Mouse (Mus musculus) ES-Bruce4 (cell line): ENCODE measurements around the gene Neurl1a.

Source experiments
- CTCF ChIP-seq: IDR thresholded peaks from one replicate; pipeline ENCODE4 v1.8.1; 2011; ENCODE audit warnings: low read depth, low read length
- EP300 ChIP-seq: IDR thresholded peaks from 2 replicates; pipeline ENCODE4 v1.6.1; 2011; ENCODE audit warnings: low read depth, low read length; ENCODE audit not compliant: insufficient read depth

DNA sequence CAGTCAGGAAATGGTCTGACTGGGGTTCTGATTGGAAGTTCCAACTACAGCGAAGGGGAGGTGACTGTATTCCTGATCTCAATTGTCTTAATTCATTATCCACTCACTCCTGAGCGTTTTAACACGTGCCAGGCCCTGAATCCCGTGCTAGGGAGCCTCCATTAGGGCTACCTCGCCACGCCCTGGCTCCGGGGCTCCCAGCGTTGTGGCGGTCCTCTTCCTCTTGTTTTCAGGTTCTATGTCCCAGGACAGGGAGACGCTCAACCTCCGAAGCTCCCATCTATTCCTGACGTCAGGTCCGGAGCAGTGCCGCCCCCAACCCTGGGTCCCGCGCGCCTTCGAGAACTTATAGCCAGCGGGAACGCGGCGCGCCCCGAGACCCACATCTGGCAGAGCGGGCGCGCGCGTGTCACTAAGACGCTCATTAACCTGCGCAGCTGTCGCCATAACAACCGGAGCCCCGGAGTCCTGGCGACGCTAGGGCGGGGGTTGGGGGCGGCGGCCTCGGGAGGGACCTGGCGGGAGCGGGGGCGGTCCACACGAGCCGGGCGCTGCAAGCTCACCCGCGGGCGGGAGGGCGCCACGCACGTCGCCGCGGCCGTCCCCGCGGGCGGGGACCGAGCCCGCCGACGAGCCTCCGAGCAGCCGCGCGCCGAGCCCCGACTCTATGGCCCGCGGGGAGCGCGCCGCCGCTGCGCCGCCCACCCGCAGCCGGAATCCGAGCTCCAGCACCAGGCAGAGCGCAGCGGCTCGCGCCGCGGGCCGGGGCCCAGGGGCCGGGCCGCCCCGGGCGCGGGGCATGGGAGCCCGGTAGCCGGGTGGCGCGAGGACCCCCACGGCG, at the start of gene Neurl1a:
- TF ChIP-seq CTCF: no peak
- TF ChIP-seq EP300: no peak
